Mouse (Mus musculus) lung, postnatal 10 days (tissue): ENCODE results near the gene Eps8.

ENCODE experiments used
- DNase-seq: peaks from one replicate; pipeline ENCODE4 v3.0.0; 2021

Eps8 gene

GRCm38 (mm10) chr6:137661583-137662365 lies 7.1 kb upstream of the Eps8 start:
- no peak for DNase-seq

GRCm38 (mm10) chr6:137658426-137659088 lies 3.9 kb upstream of the Eps8 start:
- peak; percentile 21 for DNase-seq

GRCm38 (mm10) chr6:137657203-137657602 lies 2.5 kb upstream of the Eps8 start:
- no peak for DNase-seq

- no peak for DNase-seq
Measured at GRCm38 (mm10) chr6:137649528-137649927, 5.1 kb downstream of the Eps8 start.

- peak; percentile 86 for DNase-seq
Measured at GRCm38 (mm10) chr6:137649068-137649480, 5.6 kb downstream of the Eps8 start.

- DNase-seq = peak; percentile 21
Measured at GRCm38 (mm10) chr6:137648110-137649067, 6.3 kb downstream of the Eps8 start.

- no peak for DNase-seq
Measured at GRCm38 (mm10) chr6:137647646-137648045, 7.0 kb downstream of the Eps8 start.

GRCm38 (mm10) chr6:137646726-137647125 lies 8.0 kb downstream of the Eps8 start:
- DNase-seq = no peak

- DNase-seq = no peak
Measured at GRCm38 (mm10) chr6:137644893-137645292, 9.8 kb downstream of the Eps8 start.

- no peak for DNase-seq
Measured at GRCm38 (mm10) chr6:137643814-137644213, 10.9 kb downstream of the Eps8 start.

- DNase-seq = no peak
Measured at GRCm38 (mm10) chr6:137641642-137642041, 13.0 kb downstream of the Eps8 start.

- DNase-seq = no peak
Measured at GRCm38 (mm10) chr6:137638834-137639567, 15.7 kb downstream of the Eps8 start.

GRCm38 (mm10) chr6:137637443-137637842 lies 17.2 kb downstream of the Eps8 start:
- no peak for DNase-seq

GRCm38 (mm10) chr6:137636131-137636530 lies 18.5 kb downstream of the Eps8 start:
- no peak for DNase-seq

GRCm38 (mm10) chr6:137633626-137634025 lies 21.1 kb downstream of the Eps8 start:
- no peak for DNase-seq

- DNase-seq = no peak
Measured at GRCm38 (mm10) chr6:137633121-137633520, 21.6 kb downstream of the Eps8 start.

- no peak for DNase-seq
Measured at GRCm38 (mm10) chr6:137630387-137630786, 24.3 kb downstream of the Eps8 start.

GRCm38 (mm10) chr6:137629603-137630231 lies 25.0 kb downstream of the Eps8 start:
- peak; percentile 20 for DNase-seq

- no peak for DNase-seq
Measured at GRCm38 (mm10) chr6:137628715-137629114, 26.0 kb downstream of the Eps8 start.

GRCm38 (mm10) chr6:137621021-137621420 lies 33.7 kb downstream of the Eps8 start:
- no peak for DNase-seq

- peak; percentile 59 for DNase-seq
Measured at GRCm38 (mm10) chr6:137613903-137614302, 40.8 kb downstream of the Eps8 start.

GRCm38 (mm10) chr6:137612071-137612547 lies 42.6 kb downstream of the Eps8 start:
- DNase-seq = peak; percentile 52
